Mouse (Mus musculus) left cerebral cortex, postnatal 4 days (tissue): ENCODE results near the gene Sik1. TPM values are rescaled to one million over a fixed set of nuclear protein-coding genes. Genes with fewer than 3 reads are reported as not detected.

Source experiments
- DNase-seq: peaks from one replicate; pipeline ENCODE4 v3.0.0-alpha.2; 2022
- intact Hi-C: fragments of 180-260 bp; cut with DNase I; formaldehyde crosslinking; loops from one replicate; pipeline ENCODE4 v1.15.1; 2025
- total RNA-seq, 2 experiments: library from RNA; stranded (reverse); gene quantifications; 2 replicates each; pipeline ENCODE4 v1.2.3; 2021

Sik1 gene
- total RNA-seq, 2 experiments from 2014 or later = 34.7 to 39.7 TPM

GRCm38 (mm10) chr17:31877181-31877581 is 21.6 kb upstream of the Sik1 start:
- intact Hi-C loops = no loop called here

GRCm38 (mm10) chr17:31876775-31877174 is 21.2 kb upstream of the Sik1 start:
- no peak for DNase-seq
- intact Hi-C loops = no loop called here

More at GRCm38 (mm10) chr17:31877181-31877581, 21.6 kb upstream of the Sik1 start:
- DNase-seq = peak; percentile 39

- DNase-seq = no peak
- intact Hi-C loops = no loop called here
These were observed 19.8 kb upstream of the Sik1 start for GRCm38 (mm10) chr17:31875326-31875930.

GRCm38 (mm10) chr17:31874691-31875090 is 19.1 kb upstream of the Sik1 start:
- DNase-seq = no peak

GRCm38 (mm10) chr17:31873973-31874372 is 18.4 kb upstream of the Sik1 start:
- DNase-seq = no peak
- intact Hi-C loops = no loop called here

More at GRCm38 (mm10) chr17:31874691-31875090, 19.1 kb upstream of the Sik1 start:
- intact Hi-C loops = no loop called here

- no peak for DNase-seq
These were observed 17.7 kb upstream of the Sik1 start for GRCm38 (mm10) chr17:31873185-31873870.

GRCm38 (mm10) chr17:31872826-31873165 is 17.2 kb upstream of the Sik1 start:
- intact Hi-C loops = no loop called here
- no peak for DNase-seq

More at GRCm38 (mm10) chr17:31873185-31873870, 17.7 kb upstream of the Sik1 start:
- intact Hi-C loops = no loop called here

GRCm38 (mm10) chr17:31871968-31872825 is 16.6 kb upstream of the Sik1 start:
- DNase-seq = no peak
- intact Hi-C loops = no loop called here

GRCm38 (mm10) chr17:31870931-31871421 is 15.4 kb upstream of the Sik1 start:
- DNase-seq = no peak
- intact Hi-C loops = no loop called here

- intact Hi-C loops = no loop called here
- no peak for DNase-seq
These were observed 14.8 kb upstream of the Sik1 start for GRCm38 (mm10) chr17:31870446-31870845.

- intact Hi-C loops = no loop called here
- DNase-seq = no peak
These were observed 12.5 kb upstream of the Sik1 start for GRCm38 (mm10) chr17:31868076-31868475.

GRCm38 (mm10) chr17:31867061-31867460 is 11.5 kb upstream of the Sik1 start:
- no peak for DNase-seq
- intact Hi-C loops = no loop called here

GRCm38 (mm10) chr17:31865636-31866035 is 10.0 kb upstream of the Sik1 start:
- no peak for DNase-seq
- intact Hi-C loops = no loop called here

- no peak for DNase-seq
- intact Hi-C loops = no loop called here
These were observed 9.3 kb upstream of the Sik1 start for GRCm38 (mm10) chr17:31864666-31865450.

- no peak for DNase-seq
- intact Hi-C loops = no loop called here
These were observed 7.7 kb upstream of the Sik1 start for GRCm38 (mm10) chr17:31863151-31863815.

- intact Hi-C loops = no loop called here
- no peak for DNase-seq
These were observed 6.5 kb upstream of the Sik1 start for GRCm38 (mm10) chr17:31862136-31862535.

- DNase-seq = no peak
- intact Hi-C loops = no loop called here
These were observed 6.1 kb upstream of the Sik1 start for GRCm38 (mm10) chr17:31861661-31862060.

- DNase-seq = no peak
- intact Hi-C loops = no loop called here
These were observed 5.3 kb upstream of the Sik1 start for GRCm38 (mm10) chr17:31860856-31861255.

- intact Hi-C loops = loop anchor here (5.0 kb wide), 2 partner anchors 163 to 172 kb away; no protein-coding TSS in a partner anchor
- no peak for DNase-seq
These were observed 3.8 kb upstream of the Sik1 start for GRCm38 (mm10) chr17:31859367-31859766.

GRCm38 (mm10) chr17:31858786-31859185 is 3.2 kb upstream of the Sik1 start:
- intact Hi-C loops = loop anchor here (5.0 kb wide), 2 partner anchors 164 to 171 kb away; no protein-coding TSS in a partner anchor
- DNase-seq = no peak
